Mouse (Mus musculus) cortical plate, adult 2 months (tissue): ENCODE data around the gene Gmpr. TPM values are rescaled to one million over a fixed set of nuclear protein-coding genes. Genes with fewer than 3 reads are reported as not detected.
A peak's percentile ranks its signal among the peaks of the same experiment; 100 is the strongest.

Experiments
- H3K27ac ChIP-seq: fragments of 200-500 bp; 2 replicates; pipeline ENCODE4 v1.5.1; 2012; ENCODE audit warnings: low read length, control low read depth, inconsistent platforms; ENCODE audit not compliant: insufficient read depth
- H3K4me1 ChIP-seq: fragments of 200-500 bp; 2 replicates; pipeline ENCODE4 v1.6.1; 2011; ENCODE audit warnings: low read length; ENCODE audit not compliant: control insufficient read depth, insufficient read depth
- H3K4me3 ChIP-seq: fragments of 200-500 bp; 2 replicates; pipeline ENCODE4 v1.5.1; 2011; ENCODE audit warnings: mild to moderate bottlenecking, low read length, control low read depth; ENCODE audit not compliant: insufficient read depth
- CTCF ChIP-seq: fragments of 200-500 bp; IDR thresholded peaks from 2 replicates; pipeline ENCODE4 v1.5.1; 2011; ENCODE audit warnings: mild to moderate bottlenecking, control low read depth, low read length; ENCODE audit not compliant: insufficient read depth; ENCODE audit errors: extremely low read depth
- POLR2A ChIP-seq: fragments of 200-500 bp; IDR thresholded peaks from 2 replicates; pipeline ENCODE4 v1.6.1; 2011; ENCODE audit warnings: mild to moderate bottlenecking, low read length, control low read depth; ENCODE audit not compliant: insufficient read depth; ENCODE audit errors: extremely low read depth
- polyA plus RNA-seq: library from polyadenylated mRNA; depleted of rRNA; stranded (reverse); fragments of >200 nt; gene quantifications from 2 replicates; pipeline ENCODE4 v1.2.3, GENCODE M21; 2012; rRNA removed

Gmpr gene
- polyA plus RNA-seq, 1 experiment: 77.8 TPM

DNA sequence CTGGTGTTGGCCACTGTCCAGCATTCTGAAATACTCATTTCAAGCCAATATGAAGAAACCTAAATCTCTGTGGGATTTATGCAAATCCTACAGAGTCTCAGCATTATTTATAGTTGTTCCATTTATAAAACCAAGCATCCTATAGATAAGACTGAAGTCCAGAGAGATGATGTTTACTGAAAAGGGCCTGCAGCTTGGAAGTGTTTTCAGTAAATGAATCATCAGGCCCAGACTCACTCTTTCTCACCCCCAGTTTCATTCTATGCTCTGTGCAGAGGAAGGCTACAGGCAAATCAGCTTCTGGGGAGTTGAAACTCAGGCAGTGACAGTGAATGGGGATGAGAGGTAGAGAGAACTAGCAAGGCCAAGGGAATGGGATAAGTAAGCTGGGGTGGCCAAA, 83.7 kb downstream of the Gmpr start:
- peaks cover 14% of the 10 kb centered on the region for H3K4me1 ChIP-seq
- H3K27ac ChIP-seq: 0 out of 2 replicates have a peak overlapping the region, but pooled peaks have one; percentile 43
- H3K4me3 ChIP-seq: no peak overlapping the region
- TF ChIP-seq CTCF (no peak), POLR2A (no peak)

DNA sequence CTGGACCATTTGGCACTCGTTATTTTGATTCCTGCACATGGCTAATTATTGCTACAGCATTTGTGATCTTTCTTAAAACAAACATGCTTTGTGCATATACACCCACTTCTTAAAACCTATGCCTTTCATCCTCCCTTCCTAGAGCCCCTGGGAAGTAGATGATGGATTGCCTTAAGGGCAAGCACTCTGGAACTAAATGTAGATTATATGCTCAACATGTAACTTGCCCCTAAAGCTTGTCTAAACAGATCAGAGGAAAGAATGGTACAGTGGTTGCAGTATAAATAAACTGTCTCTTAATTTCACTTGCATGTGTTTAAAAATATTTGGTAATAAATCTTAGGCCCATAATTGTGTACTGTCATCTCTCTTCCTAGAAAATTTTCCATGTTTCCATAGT, 86.7 kb downstream of the Gmpr start:
- Histone ChIP-seq H3K27ac (no peak overlapping the region), H3K4me1 (peaks cover 5% of the 10 kb centered on the region; the same call in 1 of the 2 replicates), H3K4me3 (no peak overlapping the region)
- no peak for TF ChIP-seq CTCF
- no peak for TF ChIP-seq POLR2A

DNA sequence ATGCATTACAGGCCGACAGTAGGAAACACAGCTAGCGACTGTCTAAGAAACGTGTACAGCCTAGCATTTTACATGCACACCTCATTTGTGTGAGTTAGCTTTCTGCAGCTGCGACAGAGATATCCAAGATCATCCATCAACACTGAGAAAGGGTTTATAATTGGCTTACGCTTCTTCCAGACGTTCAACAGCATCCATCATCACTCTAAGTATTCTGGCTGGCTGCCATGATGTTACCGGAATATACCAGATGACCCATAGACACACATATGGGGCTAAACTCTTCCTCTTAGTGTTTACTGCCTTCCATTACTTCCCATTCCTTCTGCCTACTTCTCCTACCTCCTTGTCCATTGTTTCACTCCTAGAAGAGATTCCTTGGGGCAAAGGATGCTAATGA, 88.2 kb downstream of the Gmpr start:
- Histone ChIP-seq H3K4me3 (no peak overlapping the region), H3K27ac (no peak overlapping the region), H3K4me1 (peaks cover 7% of the 10 kb centered on the region)
- TF ChIP-seq POLR2A: no peak
- TF ChIP-seq CTCF: no peak

DNA sequence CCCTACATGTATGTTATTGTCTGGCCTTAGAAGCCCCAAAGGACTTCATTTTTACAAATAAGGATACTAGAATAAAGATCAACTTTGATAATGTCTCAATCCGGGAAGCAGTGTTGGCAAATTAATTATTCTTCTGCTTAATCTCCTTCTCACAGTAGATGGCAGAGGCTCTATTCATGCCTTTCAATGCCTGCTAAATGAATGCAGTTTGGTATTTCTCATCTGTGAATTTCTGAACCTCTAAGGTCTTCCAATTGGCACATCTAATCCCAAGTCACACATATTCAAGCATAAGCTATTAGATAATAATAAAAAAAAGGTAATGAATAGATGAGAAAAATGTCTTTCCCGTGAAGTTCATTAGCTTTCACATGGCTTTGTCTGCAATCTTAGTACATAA, 92.6 kb downstream of the Gmpr start:
- peaks cover 6% of the 10 kb centered on the region for H3K4me1 ChIP-seq
- H3K4me3 ChIP-seq: no peak overlapping the region
- TF ChIP-seq CTCF (no peak), POLR2A (no peak)
- no peak overlapping the region for H3K27ac ChIP-seq

DNA sequence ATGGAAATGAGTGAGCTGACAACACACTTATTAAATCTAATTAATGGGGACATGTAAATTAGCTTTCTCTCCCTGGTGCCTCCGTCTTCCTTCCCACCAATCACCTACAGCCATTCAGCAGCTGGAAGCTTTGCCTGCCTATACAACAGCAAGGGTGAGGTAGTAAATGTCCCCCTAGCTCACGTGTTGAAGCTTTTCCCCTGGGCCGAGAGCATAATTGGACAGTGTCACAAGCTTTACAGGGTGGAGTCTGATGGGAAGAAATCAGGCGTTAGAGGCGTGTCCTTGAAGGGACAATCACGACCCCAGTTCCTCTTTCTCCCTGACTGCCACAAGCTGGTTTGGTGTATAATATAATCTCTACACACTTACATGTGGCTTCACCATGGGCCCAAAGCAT, 93.2 kb downstream of the Gmpr start:
- peaks cover 4% of the 10 kb centered on the region for H3K4me1 ChIP-seq
- TF ChIP-seq CTCF (no peak), POLR2A (no peak)
- no peak overlapping the region for H3K27ac ChIP-seq
- no peak overlapping the region for H3K4me3 ChIP-seq

Other genes starting within 250 kb of the Gmpr start
- 12.9 and 13.2 TPM in 2 replicates for gene Mylip, start 117.7 kb upstream of the Gmpr start, polyA plus RNA-seq